Mouse (Mus musculus) hindbrain, embryonic 14.5 days (tissue): ENCODE results near the gene Prkd2. TPM values are rescaled to one million over a fixed set of nuclear protein-coding genes. Genes with fewer than 3 reads are reported as not detected.

ENCODE experiments used
- ATAC-seq: fragments of 200-750 bp; cut with Nextera tagmentation; 2 replicates; pipeline ENCODE4 v1.8.0; 2017; ENCODE audit warnings: moderate number of reproducible peaks, mild to moderate bottlenecking, moderate TSS enrichment, moderate library complexity; ENCODE audit not compliant: low FRiP score
- DNase-seq: peaks from one replicate; pipeline ENCODE4 v3.0.0-alpha.2; 2015; ENCODE audit warnings: low spot score
- H3K27ac ChIP-seq: fragments of 300-500 bp; sonication (generic); 2 replicates; pipeline ENCODE4 v1.5.1; 2014; ENCODE audit warnings: mild to moderate bottlenecking, moderate library complexity
- H3K27me3 ChIP-seq: fragments of 300-500 bp; sonication (generic); 2 replicates; pipeline ENCODE4 v1.6.1; 2014; ENCODE audit warnings: mild to moderate bottlenecking, low read length, mixed read lengths; ENCODE audit not compliant: control insufficient read depth, insufficient read depth
- H3K36me3 ChIP-seq: fragments of 300-500 bp; sonication (generic); replicated peaks from 2 replicates; pipeline ENCODE4 v1.6.1; 2014; ENCODE audit not compliant: control insufficient read depth, insufficient read depth
- H3K4me1 ChIP-seq: fragments of 300-500 bp; sonication (generic); replicated peaks from 2 replicates; pipeline ENCODE4 v1.6.1; 2014; ENCODE audit warnings: antibody characterized with exemption, low read length, mixed read lengths; ENCODE audit not compliant: control insufficient read depth, insufficient read depth
- H3K4me2 ChIP-seq: fragments of 300-500 bp; sonication (generic); replicated peaks from 2 replicates; pipeline ENCODE4 v1.6.1; 2014; ENCODE audit warnings: mild to moderate bottlenecking, moderate library complexity
- H3K4me3 ChIP-seq: fragments of 300-500 bp; sonication (generic); replicated peaks from 2 replicates; pipeline ENCODE4 v1.5.1; 2014; ENCODE audit warnings: mild to moderate bottlenecking, low read length
- H3K9ac ChIP-seq: fragments of 300-500 bp; sonication (generic); 2 replicates; pipeline ENCODE4 v1.6.1; 2014
- H3K9me3 ChIP-seq: fragments of 300-500 bp; sonication (generic); 2 replicates; pipeline ENCODE4 v1.6.1; 2016; ENCODE audit warnings: low read length; ENCODE audit not compliant: control insufficient read depth
- WGBS: fragments of 180-500 bp; shearing (Covaris S2); extraction: QIAGEN DNeasy Blood & Tissue Kit; methylation state at CpG from one replicate; pipeline ENCODE4 v1.1.7; 2014; 5-methylcytosine and 5-hydroxymethylcytosine counted together
- polyA plus RNA-seq: library from polyadenylated mRNA; unstranded; fragments of >200 nt; fragmentation: Nextera tagmentation; extraction: Ambion mirVana; gene quantifications from 2 replicates; pipeline ENCODE4 v1.2.1, GENCODE M21; 2014

Gene Prkd2
- polyA plus RNA-seq, 1 experiment from 2014 or later = 5.6 TPM

DNA sequence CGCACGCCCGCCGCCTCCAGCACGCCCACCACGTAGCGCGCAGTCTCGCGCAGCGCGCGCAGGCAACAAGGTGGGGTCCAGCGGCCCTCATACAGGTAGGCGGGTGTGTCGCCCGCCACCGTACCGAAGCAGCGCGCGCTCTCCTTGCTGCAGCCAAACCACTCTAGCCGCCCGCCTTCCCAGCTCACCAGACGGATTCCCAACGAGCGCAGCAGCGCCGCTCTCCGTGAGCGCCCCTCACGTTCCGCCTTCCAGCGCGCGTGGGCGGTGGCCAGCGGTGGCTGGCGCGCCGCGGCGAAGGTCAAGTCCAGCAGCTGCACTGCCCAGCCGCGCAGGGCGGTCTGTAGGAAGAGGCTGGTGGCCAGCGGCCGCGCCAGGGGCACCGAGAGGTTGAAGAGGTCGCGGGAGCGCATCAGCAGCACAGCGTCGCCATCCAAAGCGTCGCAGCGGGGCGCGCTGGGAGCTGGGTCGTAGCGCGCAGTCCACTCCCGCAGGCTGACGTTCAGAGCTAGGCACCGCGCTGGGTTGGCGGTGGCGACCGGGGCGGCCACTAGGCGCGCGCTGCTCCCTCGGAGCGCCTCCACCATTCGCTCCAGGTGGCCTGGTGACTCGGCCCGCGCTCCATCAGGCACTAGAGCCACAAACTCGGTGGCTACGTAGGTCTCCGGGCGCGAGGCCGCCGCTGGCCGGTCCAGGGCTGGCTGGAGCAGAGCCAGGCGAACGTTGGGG, 31.6 kb upstream of the Prkd2 start:
- peak overlapping the region; percentile 52 for H3K4me3 ChIP-seq
- peak; percentile 38 for ATAC-seq
- peak overlapping the region; percentile 94 for H3K27ac ChIP-seq
- H3K36me3 ChIP-seq = peaks cover 25% of the 10 kb centered on the region; the same call in 1 of the 2 replicates
- peak overlapping the region; percentile 78 for H3K9ac ChIP-seq
- peak overlapping the region; percentile 86 for H3K4me2 ChIP-seq
- DNase-seq = peak; percentile 64
- H3K4me1 ChIP-seq = peaks cover 42% of the 10 kb centered on the region
- 4% methylated on average over 76 of the region's 90 CpGs for WGBS
- H3K9me3 ChIP-seq = no peaks in the 10 kb centered on the region
- H3K27me3 ChIP-seq = peaks cover 5% of the 10 kb centered on the region

DNA sequence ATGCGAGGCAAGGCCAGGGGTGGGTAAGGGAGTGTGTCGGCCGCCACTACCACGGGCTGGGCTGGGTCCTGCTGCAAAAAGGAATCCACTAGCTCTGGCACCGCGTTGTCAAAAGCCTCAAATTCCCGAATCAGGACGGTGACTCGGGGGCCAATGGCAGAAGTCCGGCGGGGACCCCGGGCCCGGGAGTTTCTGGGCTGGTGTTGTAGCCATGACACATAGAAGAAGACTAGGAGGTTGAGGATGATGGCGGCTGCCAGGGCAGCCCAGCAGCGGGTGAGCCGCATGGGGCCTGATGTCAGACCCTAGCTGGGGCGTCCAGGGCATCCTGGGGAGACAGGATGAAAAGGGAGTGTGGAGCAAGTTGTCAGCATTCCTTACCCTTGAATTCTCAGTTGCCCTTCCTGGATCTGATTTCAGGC, 31.0 kb upstream of the Prkd2 start:
- Histone ChIP-seq H3K9ac (peak overlapping the region; percentile 78), H3K4me3 (peak overlapping the region; percentile 52), H3K9me3 (no peaks in the 10 kb centered on the region), H3K27me3 (peaks cover 5% of the 10 kb centered on the region), H3K27ac (peak overlapping the region; percentile 94), H3K4me1 (peaks cover 42% of the 10 kb centered on the region), H3K36me3 (peaks cover 22% of the 10 kb centered on the region; the same call in 1 of the 2 replicates), H3K4me2 (peak overlapping the region; percentile 86)
- DNase-seq (no peak), ATAC-seq (no peak)
- 8% methylated on average over 17 of the region's 17 CpGs for WGBS

DNA sequence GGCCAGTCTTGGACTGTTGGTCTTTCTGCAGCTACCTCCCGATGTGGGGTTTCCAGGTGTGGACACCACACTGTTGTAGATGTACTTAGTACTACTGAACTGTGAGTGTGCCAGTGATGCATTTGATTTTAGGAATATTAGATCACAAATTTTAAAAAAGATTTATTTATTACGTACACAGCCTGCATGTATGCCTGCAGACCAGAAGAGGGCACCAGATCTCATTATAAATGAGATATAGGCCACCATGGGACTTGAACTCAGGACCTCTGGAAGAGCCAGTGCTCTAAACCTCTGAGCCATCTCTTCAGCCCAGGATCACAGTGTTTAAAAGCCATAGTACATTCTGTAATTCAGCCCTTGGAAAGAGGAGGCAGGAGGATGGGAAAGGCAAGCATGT, 30.2 kb upstream of the Prkd2 start:
- no peak for DNase-seq

DNA sequence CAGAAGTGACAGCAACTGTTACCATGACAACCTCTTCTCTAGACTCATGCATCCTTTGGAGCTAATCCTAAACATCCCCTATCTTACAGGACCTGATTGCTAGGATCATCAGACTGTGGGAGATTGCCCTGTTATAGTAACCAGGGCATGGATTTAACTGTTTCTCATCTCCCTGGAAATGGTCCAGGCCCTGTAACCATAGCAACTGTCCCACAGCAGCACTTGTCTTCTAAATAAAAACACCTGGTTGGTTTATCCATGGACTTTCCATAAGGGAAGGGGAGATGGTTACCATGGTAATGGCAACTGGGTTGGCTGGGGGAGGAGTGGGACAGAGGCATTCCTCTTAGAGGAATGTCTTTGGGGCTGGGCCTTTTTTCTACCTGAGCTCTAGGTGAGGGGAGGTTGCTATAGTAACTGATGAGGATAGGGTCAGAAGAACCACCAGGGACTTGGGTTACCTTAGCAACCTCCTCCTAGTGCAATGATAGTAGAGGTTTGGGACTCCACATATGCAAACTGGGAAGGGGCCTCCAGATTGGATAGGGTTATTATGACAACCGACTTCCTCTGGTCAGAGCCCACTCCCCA, 27.3 kb upstream of the Prkd2 start, which contains the start of gene Strn4:
TSS of gene Strn4 (plus strand) at position 539 of the 591 bp plus-strand sequence.
- DNase-seq = peak; percentile 85
- peaks cover 70% of the 10 kb centered on the region for H3K4me1 ChIP-seq
- H3K36me3 ChIP-seq = 0 out of 2 replicates have a peak, but pooled peaks cover 5% of the 10 kb centered on the region
- peak within 1 kb of the TSS; percentile 89 for H3K4me2 ChIP-seq
- WGBS = 0% methylated on average over 1 of the region's 1 CpGs
- ATAC-seq = peak; percentile 85
- peaks cover 5% of the 10 kb centered on the region for H3K27me3 ChIP-seq
- peak within 1 kb of the TSS; percentile 94 for H3K4me3 ChIP-seq
- H3K27ac ChIP-seq = peak within 1 kb of the TSS; percentile 100
- H3K9ac ChIP-seq = peak within 1 kb of the TSS; percentile 99
- no peaks in the 10 kb centered on the region for H3K9me3 ChIP-seq

More for the DNA sequence above, 30.2 kb upstream of the Prkd2 start:
- WGBS = 74% methylated on average over 2 of the region's 2 CpGs
- Histone ChIP-seq H3K27me3 (peaks cover 5% of the 10 kb centered on the region), H3K9ac (peak overlapping the region; percentile 78; the same call in 1 of the 2 replicates), H3K27ac (peak overlapping the region; percentile 94; the same call in 1 of the 2 replicates), H3K4me1 (peaks cover 46% of the 10 kb centered on the region), H3K4me2 (peak overlapping the region; percentile 86; the same call in 1 of the 2 replicates), H3K9me3 (no peaks in the 10 kb centered on the region), H3K36me3 (peaks cover 19% of the 10 kb centered on the region; the same call in 1 of the 2 replicates), H3K4me3 (no peak overlapping the region; the same call in 1 of the 2 replicates)
- ATAC-seq = no peak

DNA sequence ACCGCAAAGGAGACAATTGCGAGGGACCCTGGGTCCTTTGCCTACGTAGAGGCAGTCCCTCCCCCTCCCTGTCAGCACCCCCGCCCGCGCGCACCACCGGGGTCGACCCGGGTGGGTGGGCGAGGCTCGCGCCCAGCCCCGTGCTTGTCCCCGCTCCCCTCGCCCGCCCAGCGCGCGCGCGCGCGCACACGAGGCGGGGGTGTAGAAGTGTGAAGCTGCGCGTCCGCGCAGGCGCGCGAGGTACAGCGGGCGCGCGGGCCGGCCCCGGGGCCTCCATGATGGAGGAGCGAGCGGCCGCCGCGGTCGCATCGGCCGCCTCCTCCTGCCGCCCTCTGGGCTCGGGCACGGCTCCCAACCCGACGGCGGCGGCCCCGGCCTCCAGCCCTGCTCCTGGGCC, 26.6 kb upstream of the Prkd2 start:
- H3K4me2 ChIP-seq = peak overlapping the region; percentile 89
- peak; percentile 92 for DNase-seq
- peak overlapping the region; percentile 99 for H3K9ac ChIP-seq
- peaks cover 5% of the 10 kb centered on the region for H3K27me3 ChIP-seq
- H3K36me3 ChIP-seq = 0 out of 2 replicates have a peak, but pooled peaks cover 5% of the 10 kb centered on the region
- no peaks in the 10 kb centered on the region for H3K9me3 ChIP-seq
- peak; percentile 80 for ATAC-seq
- peak overlapping the region; percentile 100 for H3K27ac ChIP-seq
- H3K4me1 ChIP-seq = peaks cover 69% of the 10 kb centered on the region
- peak overlapping the region; percentile 94 for H3K4me3 ChIP-seq
- 0% methylated on average over 11 of the region's 55 CpGs for WGBS

DNA sequence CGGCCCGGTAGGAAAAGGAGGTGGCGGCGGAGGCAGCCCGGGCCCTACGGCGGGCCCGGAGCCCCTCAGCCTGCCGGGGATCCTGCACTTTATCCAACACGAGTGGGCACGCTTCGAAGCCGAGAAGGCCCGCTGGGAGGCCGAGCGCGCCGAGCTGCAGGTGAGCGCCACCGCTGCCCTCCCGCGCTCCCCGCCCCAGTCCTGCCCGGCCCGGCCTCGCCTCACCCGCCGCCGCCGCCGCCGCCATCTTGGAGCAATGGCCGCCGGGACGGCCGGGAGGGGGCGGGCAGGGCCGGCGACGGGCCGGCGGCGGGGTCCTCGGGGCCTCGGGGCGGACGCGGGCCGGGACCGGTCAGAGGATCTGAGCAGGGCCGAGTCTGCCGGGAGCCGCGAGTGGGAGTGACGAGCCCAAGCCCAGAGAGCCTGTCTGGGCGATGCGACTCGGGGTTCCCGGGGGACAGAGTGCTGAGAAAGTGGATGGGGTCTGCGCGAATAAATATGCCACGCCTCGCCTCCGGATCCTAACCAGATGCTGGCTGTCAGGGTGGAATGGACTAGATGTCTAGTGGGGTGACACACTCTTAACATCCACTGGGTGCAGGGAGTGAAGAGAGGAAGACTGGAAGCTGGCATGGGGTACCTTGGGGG, 26.1 kb upstream of the Prkd2 start, which contains the start of gene Fkrp:
TSS of gene Fkrp (minus strand) at position 258 of the 648 bp plus-strand sequence.
- H3K4me2 ChIP-seq = peak within 1 kb of the TSS; percentile 89
- H3K36me3 ChIP-seq = 0 out of 2 replicates have a peak, but pooled peaks cover 5% of the 10 kb centered on the region
- H3K27me3 ChIP-seq = peaks cover 5% of the 10 kb centered on the region
- peak within 1 kb of the TSS; percentile 99 for H3K9ac ChIP-seq
- peak; percentile 55 for DNase-seq
- peak within 1 kb of the TSS; percentile 94 for H3K4me3 ChIP-seq
- peak; percentile 22 for ATAC-seq
- no peaks in the 10 kb centered on the region for H3K9me3 ChIP-seq
- WGBS = 1% methylated on average over 47 of the region's 64 CpGs
- peaks cover 66% of the 10 kb centered on the region for H3K4me1 ChIP-seq
- H3K27ac ChIP-seq = peak within 1 kb of the TSS; percentile 100

DNA sequence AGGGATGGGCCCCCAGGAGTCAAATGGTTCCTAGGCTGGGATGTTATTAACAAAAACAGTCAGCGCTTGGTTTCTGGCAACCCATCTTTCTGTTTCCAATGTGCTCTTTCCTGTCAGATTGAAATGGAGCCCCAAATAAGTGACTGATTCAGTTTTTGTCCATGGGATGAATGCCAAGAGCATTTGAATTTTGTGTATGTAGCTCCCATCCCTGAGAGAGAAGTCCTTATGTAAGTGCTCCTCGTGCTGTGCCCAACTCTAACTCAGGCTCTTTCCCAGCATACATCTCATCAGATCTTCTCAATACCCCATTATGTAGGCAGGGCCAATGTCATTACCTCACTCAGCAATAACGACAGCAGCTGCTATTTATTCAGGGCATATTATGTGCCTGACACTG, 25.0 kb upstream of the Prkd2 start:
- DNase-seq (no peak), ATAC-seq (no peak)
- Histone ChIP-seq H3K9ac (peak overlapping the region; percentile 99), H3K27ac (peak overlapping the region; percentile 100), H3K36me3 (peaks cover 9% of the 10 kb centered on the region), H3K4me2 (peak overlapping the region; percentile 89), H3K9me3 (no peaks in the 10 kb centered on the region), H3K4me3 (peak overlapping the region; percentile 94), H3K27me3 (peaks cover 4% of the 10 kb centered on the region), H3K4me1 (peaks cover 64% of the 10 kb centered on the region)
- WGBS = 43% methylated on average over 3 of the region's 3 CpGs

DNA sequence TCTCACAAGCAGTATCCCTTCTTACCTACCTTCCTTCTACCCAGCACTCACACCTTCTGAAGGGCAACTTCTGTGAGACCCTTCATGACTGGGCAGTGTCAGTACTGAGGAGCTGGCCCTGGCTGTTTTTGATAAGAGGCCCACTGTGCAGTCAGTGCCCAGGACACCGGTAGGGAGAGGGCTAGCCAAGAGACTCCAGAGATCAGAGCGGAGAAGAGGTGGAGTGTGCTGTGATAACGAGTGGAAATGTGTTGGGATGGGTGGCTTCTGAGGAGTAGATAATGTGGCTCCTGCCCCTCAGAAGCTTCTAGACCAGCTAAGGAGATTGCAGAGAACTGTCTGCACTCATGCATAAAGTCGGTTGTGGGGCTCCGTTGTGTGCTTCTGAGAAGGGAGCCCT, 22.9 kb upstream of the Prkd2 start:
- WGBS = 77% methylated on average over 5 of the region's 5 CpGs
- peaks cover 50% of the 10 kb centered on the region for H3K4me1 ChIP-seq
- H3K27ac ChIP-seq = no peak overlapping the region
- H3K4me3 ChIP-seq = no peak overlapping the region
- no peaks in the 10 kb centered on the region for H3K27me3 ChIP-seq
- H3K36me3 ChIP-seq = peaks cover 24% of the 10 kb centered on the region
- no peaks in the 10 kb centered on the region for H3K9me3 ChIP-seq
- H3K9ac ChIP-seq = no peak overlapping the region
- DNase-seq = no peak
- ATAC-seq = no peak
- 0 out of 2 replicates have a peak overlapping the region, but pooled peaks have one; percentile 4 for H3K4me2 ChIP-seq
